Mouse (Mus musculus): ENCODE measurements around the gene Spns3. TPM values are rescaled to one million over a fixed set of nuclear protein-coding genes. Genes with fewer than 3 reads are reported as not detected.

The Spns3 gene
- polyA plus RNA-seq (2015; fragmentation: Nextera tagmentation; extraction: Ambion mirVana), result 0.99 and 1.1 TPM in 2 replicates

DNA sequence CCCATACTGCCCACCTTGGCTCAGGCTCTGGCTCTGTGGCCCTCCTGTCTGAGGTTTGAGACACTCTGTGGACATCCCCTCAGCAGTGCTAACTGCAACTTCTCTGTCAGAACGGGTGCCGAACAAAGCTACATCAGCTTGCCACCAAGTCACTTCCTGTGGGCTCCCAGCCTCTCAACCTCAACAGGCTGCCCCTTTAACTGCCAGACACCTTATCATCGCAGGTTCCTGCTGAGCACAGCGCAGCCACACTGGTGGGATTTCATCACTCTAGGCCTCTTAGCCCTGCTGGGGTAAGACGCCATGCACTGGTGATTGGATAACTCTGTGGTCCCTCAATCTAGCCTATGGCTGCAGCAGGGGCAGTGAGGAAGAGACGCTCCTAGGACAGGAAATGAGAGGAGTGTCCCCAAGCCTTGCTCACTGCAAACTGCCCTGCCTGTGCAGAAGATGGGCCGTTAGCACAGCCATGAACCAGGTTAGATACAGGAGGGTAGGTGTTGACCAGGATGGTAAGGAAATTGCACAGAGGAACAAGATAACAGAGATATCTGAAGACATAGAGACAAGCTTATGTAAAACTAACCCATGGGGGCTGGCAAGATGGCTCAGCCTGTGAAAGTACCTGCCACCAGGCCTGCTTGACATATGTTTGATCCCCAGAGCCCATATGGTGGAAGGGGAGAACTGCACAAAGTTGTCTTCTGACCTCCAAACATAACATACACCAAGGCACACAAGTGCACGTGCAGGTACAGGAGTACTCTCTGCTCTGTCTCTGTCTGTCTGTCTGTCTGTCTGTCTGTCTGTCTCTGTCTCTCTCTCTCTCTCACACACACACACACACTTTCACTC lies at the start of gene Spns3:
TSS of gene Spns3 (minus strand) at position 373 of the 855 bp plus-strand sequence.
- H3K4me1 ChIP-seq (replicated peaks; ENCODE audit: insufficient read depth, low read length), result no peaks in the 10 kb centered on the region

DNA sequence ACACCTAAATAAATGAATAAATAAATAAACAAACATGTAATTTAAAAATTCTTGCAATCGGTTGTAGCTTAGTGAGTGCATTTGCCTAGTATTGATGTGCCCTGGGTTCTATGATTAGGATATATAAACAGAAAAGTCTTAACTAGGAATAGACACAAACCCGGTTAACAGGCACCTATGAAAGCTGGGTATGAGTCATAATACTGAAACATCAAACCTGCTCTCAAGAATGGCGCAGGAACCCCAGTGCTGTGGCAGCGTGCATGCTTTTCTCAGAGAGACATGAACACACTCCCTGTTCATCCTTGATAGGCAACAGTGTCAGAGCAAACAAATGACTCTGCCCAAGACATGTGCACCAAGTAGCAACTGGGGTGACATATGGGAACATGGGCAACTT lies 47.5 kb upstream of the Spns3 start:
- 88% methylated on average over 4 of the region's 4 CpGs for WGBS
- Histone ChIP-seq H3K4me1 (replicated peaks; ENCODE audit: insufficient read depth, low read length) (no peaks in the 10 kb centered on the region), H3K4me2 (ENCODE audit: low read length) (no peak overlapping the region), H3K4me3 (replicated peaks; ENCODE audit: low read depth, low read length) (no peak overlapping the region), H3K9me3 (replicated peaks; ENCODE audit: low read length) (no peaks in the 10 kb centered on the region), H3K27me3 (ENCODE audit: insufficient read depth, low read length) (no peaks in the 10 kb centered on the region), H3K36me3 (ENCODE audit: insufficient read depth, low read length) (no peaks in the 10 kb centered on the region), H3K27ac (no peak overlapping the region), H3K9ac (ENCODE audit: low read depth, low read length) (no peak overlapping the region)
- ATAC-seq (replicated peaks; ENCODE audit: low FRiP score, low read depth) (no peak), DNase-seq (ENCODE audit: low spot score) (no peak)
- TF ChIP-seq CTCF (IDR thresholded peaks at IDR 0.05; ENCODE audit: low read depth), result no peak

More for the DNA sequence above, at the start of gene Spns3:
- H3K9me3 ChIP-seq (replicated peaks; ENCODE audit: low read length), result no peaks in the 10 kb centered on the region
- no peaks in the 10 kb centered on the region for H3K36me3 ChIP-seq (ENCODE audit: insufficient read depth, low read length)
- TF ChIP-seq CTCF (IDR thresholded peaks at IDR 0.05; ENCODE audit: low read depth), result no peak
- no peak within 1 kb of the TSS for H3K27ac ChIP-seq
- ATAC-seq (replicated peaks; ENCODE audit: low FRiP score, low read depth) (no peak), DNase-seq (ENCODE audit: low spot score) (no peak)
- no peaks in the 10 kb centered on the region for H3K27me3 ChIP-seq (ENCODE audit: insufficient read depth, low read length)
- H3K9ac ChIP-seq (ENCODE audit: low read depth, low read length), result no peak within 1 kb of the TSS
- H3K4me2 ChIP-seq (ENCODE audit: low read length), result no peak within 1 kb of the TSS
- 47% methylated on average over 8 of the region's 8 CpGs for WGBS
- H3K4me3 ChIP-seq (replicated peaks; ENCODE audit: low read depth, low read length), result no peak within 1 kb of the TSS

DNA sequence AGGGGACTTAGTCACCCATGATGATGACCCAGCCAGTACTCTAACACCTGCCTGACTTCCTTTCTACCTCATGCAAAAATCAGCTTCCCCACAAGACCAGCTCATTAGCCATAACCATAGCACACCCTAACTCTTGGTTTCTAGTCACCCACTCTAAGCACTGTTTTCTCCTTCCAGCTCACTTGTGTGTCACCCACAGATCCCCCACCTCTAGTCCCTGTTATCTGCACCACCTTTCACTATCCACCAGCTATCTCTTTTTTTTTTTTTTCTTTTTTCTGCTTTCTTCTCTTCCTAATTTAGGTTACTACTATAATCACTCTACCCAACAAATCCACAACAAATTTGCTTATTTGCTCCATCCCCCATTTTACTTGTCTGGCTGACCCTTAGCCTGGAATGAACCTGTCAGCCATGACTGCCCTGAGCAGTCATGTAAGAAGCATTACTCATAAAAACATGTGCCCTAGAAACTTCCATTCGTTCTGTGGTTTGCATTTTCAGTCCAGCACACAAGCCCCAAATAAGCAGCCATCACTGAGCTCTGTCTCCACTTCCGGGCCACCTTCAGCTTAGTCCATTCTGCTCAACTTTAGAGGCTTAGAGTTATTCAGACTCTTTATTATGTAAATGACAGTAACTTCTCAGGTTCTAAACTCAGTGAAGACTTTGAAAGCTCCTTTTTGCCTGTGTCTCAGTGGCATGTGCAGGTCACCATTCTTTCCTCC lies 44.9 kb upstream of the Spns3 start:
- TF ChIP-seq CTCF (IDR thresholded peaks at IDR 0.05; ENCODE audit: low read depth), result no peak
- no peak for ATAC-seq (replicated peaks; ENCODE audit: low FRiP score, low read depth)

DNA sequence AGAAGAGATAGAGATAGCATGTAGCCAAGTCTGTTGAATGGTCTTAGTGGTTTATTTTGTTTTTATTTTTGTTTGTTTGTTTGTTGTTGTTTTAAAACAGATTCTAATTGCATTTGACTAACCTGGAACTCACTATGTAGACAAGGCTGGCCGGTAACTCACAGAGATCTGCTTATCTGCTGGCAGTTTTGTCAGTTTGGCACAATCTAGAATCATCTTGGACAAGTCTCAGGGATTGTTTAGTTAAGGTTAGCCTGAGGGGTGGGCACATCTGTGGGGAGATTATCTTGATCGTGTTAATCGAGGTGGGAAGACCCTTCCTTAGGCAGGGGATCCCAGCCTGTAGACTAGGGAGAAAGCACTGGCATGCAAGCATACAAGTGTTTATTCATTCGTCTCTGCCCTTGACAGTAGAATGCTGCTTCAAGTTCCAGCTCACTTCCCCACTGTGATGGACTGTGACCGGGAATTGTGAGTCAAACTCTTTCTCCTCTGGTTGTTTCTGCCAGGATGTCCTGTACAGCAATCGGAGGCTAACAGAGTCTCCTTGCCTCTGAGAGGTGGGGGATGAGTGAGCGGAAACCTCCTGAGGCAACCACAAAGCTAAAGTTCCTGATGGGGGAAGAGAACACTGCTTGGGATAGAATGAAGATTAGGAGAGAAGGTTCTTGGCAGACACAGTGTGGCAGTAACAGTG lies 37.4 kb upstream of the Spns3 start:
- Histone ChIP-seq H3K36me3 (ENCODE audit: insufficient read depth, low read length) (no peaks in the 10 kb centered on the region), H3K4me3 (replicated peaks; ENCODE audit: low read depth, low read length) (no peak overlapping the region), H3K9me3 (replicated peaks; ENCODE audit: low read length) (no peaks in the 10 kb centered on the region), H3K27ac (no peak overlapping the region), H3K4me1 (replicated peaks; ENCODE audit: insufficient read depth, low read length) (no peaks in the 10 kb centered on the region), H3K27me3 (ENCODE audit: insufficient read depth, low read length) (no peaks in the 10 kb centered on the region), H3K9ac (ENCODE audit: low read depth, low read length) (no peak overlapping the region), H3K4me2 (ENCODE audit: low read length) (no peak overlapping the region)
- no peak for DNase-seq (ENCODE audit: low spot score)
- TF ChIP-seq CTCF (IDR thresholded peaks at IDR 0.05; ENCODE audit: low read depth), result no peak
- 51% methylated on average over 7 of the region's 7 CpGs for WGBS
- no peak for ATAC-seq (replicated peaks; ENCODE audit: low FRiP score, low read depth)

More for the DNA sequence above, 44.9 kb upstream of the Spns3 start:
- no peaks in the 10 kb centered on the region for H3K36me3 ChIP-seq (ENCODE audit: insufficient read depth, low read length)
- no peaks in the 10 kb centered on the region for H3K27me3 ChIP-seq (ENCODE audit: insufficient read depth, low read length)
- H3K9ac ChIP-seq (ENCODE audit: low read depth, low read length), result no peak overlapping the region
- H3K9me3 ChIP-seq (replicated peaks; ENCODE audit: low read length), result no peaks in the 10 kb centered on the region
- H3K4me2 ChIP-seq (ENCODE audit: low read length), result no peak overlapping the region
- no peak overlapping the region for H3K4me3 ChIP-seq (replicated peaks; ENCODE audit: low read depth, low read length)
- no peaks in the 10 kb centered on the region for H3K4me1 ChIP-seq (replicated peaks; ENCODE audit: insufficient read depth, low read length)
- WGBS, result 60% methylated on average over 2 of the region's 2 CpGs
- H3K27ac ChIP-seq, result no peak overlapping the region
- DNase-seq (ENCODE audit: low spot score), result no peak

DNA sequence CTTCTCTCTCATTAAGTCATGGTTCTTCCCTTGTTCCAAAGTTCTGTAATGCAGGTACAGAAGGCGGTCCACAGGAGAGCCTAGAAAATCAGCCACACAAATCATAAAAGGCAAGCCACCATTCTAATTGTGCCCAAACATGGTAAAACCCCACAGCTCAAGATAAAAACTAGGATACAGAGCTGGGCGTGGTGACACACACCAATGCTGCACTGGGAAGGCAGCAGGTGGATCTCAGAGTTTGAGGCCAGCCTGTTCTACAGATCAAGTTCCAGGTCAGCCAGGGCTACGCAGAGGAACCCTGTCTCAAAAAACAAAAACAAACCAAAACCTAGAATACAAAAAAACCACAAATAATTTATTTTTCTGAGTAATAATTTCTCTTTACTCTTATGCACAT lies 36.3 kb upstream of the Spns3 start:
- no peak overlapping the region for H3K4me3 ChIP-seq (replicated peaks; ENCODE audit: low read depth, low read length)
- no peak overlapping the region for H3K27ac ChIP-seq
- ATAC-seq (replicated peaks; ENCODE audit: low FRiP score, low read depth) (no peak), DNase-seq (ENCODE audit: low spot score) (no peak)
- H3K4me2 ChIP-seq (ENCODE audit: low read length), result no peak overlapping the region
- TF ChIP-seq CTCF (IDR thresholded peaks at IDR 0.05; ENCODE audit: low read depth), result no peak
- H3K4me1 ChIP-seq (replicated peaks; ENCODE audit: insufficient read depth, low read length), result no peaks in the 10 kb centered on the region
- no peaks in the 10 kb centered on the region for H3K36me3 ChIP-seq (ENCODE audit: insufficient read depth, low read length)
- 77% methylated on average over 3 of the region's 3 CpGs for WGBS
- H3K27me3 ChIP-seq (ENCODE audit: insufficient read depth, low read length), result no peaks in the 10 kb centered on the region
- no peaks in the 10 kb centered on the region for H3K9me3 ChIP-seq (replicated peaks; ENCODE audit: low read length)
- no peak overlapping the region for H3K9ac ChIP-seq (ENCODE audit: low read depth, low read length)

DNA sequence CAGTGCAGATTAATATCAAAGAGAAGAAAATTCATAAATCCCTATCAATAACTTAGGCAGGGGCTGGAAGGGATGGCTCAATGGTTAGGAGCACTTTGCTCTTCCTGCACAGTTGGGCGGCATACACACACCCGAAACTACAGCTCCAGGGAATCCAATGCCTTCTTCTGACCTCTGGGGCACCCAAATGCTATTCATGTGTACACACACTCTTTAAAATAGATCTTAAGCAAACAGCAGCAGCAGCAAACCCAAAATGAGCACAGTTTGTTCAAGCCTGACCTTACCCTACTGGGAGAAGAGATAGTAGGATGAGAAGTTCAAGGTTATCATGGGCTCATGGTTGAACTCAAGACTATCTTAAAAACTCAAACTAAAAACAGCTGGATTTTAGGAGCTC lies 32.8 kb upstream of the Spns3 start:
- DNase-seq (ENCODE audit: low spot score), result no peak
- no peak overlapping the region for H3K4me3 ChIP-seq (replicated peaks; ENCODE audit: low read depth, low read length)
- no peaks in the 10 kb centered on the region for H3K9me3 ChIP-seq (replicated peaks; ENCODE audit: low read length)
- H3K4me2 ChIP-seq (ENCODE audit: low read length), result no peak overlapping the region
- no peak overlapping the region for H3K9ac ChIP-seq (ENCODE audit: low read depth, low read length)
- H3K27me3 ChIP-seq (ENCODE audit: insufficient read depth, low read length), result no peaks in the 10 kb centered on the region
- no peaks in the 10 kb centered on the region for H3K4me1 ChIP-seq (replicated peaks; ENCODE audit: insufficient read depth, low read length)
- H3K27ac ChIP-seq, result no peak overlapping the region
- no peaks in the 10 kb centered on the region for H3K36me3 ChIP-seq (ENCODE audit: insufficient read depth, low read length)
- TF ChIP-seq CTCF (IDR thresholded peaks at IDR 0.05; ENCODE audit: low read depth), result no peak
- WGBS, result 50% methylated on average over 2 of the region's 2 CpGs
- ATAC-seq (replicated peaks; ENCODE audit: low FRiP score, low read depth), result no peak

All from kidney, postnatal 0 days (tissue).